Mouse (Mus musculus) CH12.LX (cell line): ENCODE measurements at regions not wholly inside any gene's neighbourhood (a gene's known extent, or its start where the extent isn't known, plus 50 kb on each side); places are given as distances from the start of the nearest gene placed in this dataset.

Experiments used
- DNase-seq: peaks from one replicate; pipeline ENCODE4 v3.0.0-alpha.2; 2013; ENCODE audit errors: extremely low read depth
- H3K27ac ChIP-seq: 2 replicates; pipeline ENCODE4 v1.5.1; 2012; ENCODE audit warnings: low read depth, mild to moderate bottlenecking, control low read depth, moderate library complexity; ENCODE audit not compliant: insufficient read depth
- H3K27me3 ChIP-seq: replicated peaks from 2 replicates; pipeline ENCODE3; 2012; ENCODE audit warnings: inconsistent platforms
- H3K36me3 ChIP-seq, 2 experiments: replicated peaks in 1 of 2; 2 replicates each; pipeline versions ENCODE3 to v1.6.1; 2012; ENCODE audit warnings: inconsistent platforms in 1 of 2, low read length in 1 of 2, mild to moderate bottlenecking in 1 of 2, mixed read lengths in 1 of 2, moderate library complexity in 1 of 2; ENCODE audit not compliant: control insufficient read depth in 1 of 2, insufficient read depth in 1 of 2
- H3K4me1 ChIP-seq, 2 experiments: 2 replicates each; pipeline ENCODE4 v1.6.1; 2012; ENCODE audit warnings: inconsistent platforms in 1 of 2, moderate library complexity in 1 of 2; ENCODE audit not compliant: insufficient read depth in 2 of 2, control insufficient read depth in 1 of 2
- H3K4me2 ChIP-seq: 2 replicates; pipeline ENCODE4 v1.6.1; 2012; ENCODE audit warnings: low read depth, mild to moderate bottlenecking, control low read depth; ENCODE audit not compliant: poor library complexity, insufficient read depth, severe bottlenecking
- H3K4me3 ChIP-seq, 3 experiments: fragments of 150-350 bp in 1 of 3; sonication (generic) in 1 of 3; replicated peaks in 1 of 3; 2 replicates each; pipeline versions ENCODE3 to v1.5.1; 2011 to 2012; ENCODE audit warnings: low read depth in 2 of 3, low read length in 2 of 3, mild to moderate bottlenecking in 2 of 3, moderate library complexity in 2 of 3, control low read depth in 1 of 3, improper control_type of control experiment in 1 of 3, inconsistent platforms in 1 of 3, mixed read lengths in 1 of 3; ENCODE audit not compliant: poor library complexity in 1 of 3
- H3K79me2 ChIP-seq: replicated peaks from 2 replicates; pipeline ENCODE4 v1.6.1; 2012; ENCODE audit warnings: mild to moderate bottlenecking, moderate library complexity; ENCODE audit not compliant: control insufficient read depth, poor library complexity, insufficient read depth, severe bottlenecking; ENCODE audit errors: extremely low read depth
- H3K9ac ChIP-seq: 2 replicates; pipeline ENCODE4 v1.6.1; 2012; ENCODE audit warnings: low read depth, mild to moderate bottlenecking, control low read depth, moderate library complexity; ENCODE audit not compliant: insufficient read depth
- H3K9me3 ChIP-seq: replicated peaks from 2 replicates; pipeline ENCODE3; 2012; ENCODE audit warnings: low read length, inconsistent platforms, mixed read lengths
- CHD1 ChIP-seq: IDR thresholded peaks from 2 replicates; pipeline ENCODE4 v1.6.1; 2012; ENCODE audit warnings: low read depth, low read length, improper control_type of control experiment, inconsistent platforms
- CHD2 ChIP-seq: IDR thresholded peaks from 2 replicates; pipeline ENCODE4 v1.6.1; 2011; ENCODE audit warnings: low read length, improper control_type of control experiment
- CTCF ChIP-seq, 2 experiments: IDR thresholded peaks in 1 of 2; conservative IDR thresholded peaks in 1 of 2; 2 replicates each; pipeline ENCODE4 v1.5.1; 2011 to 2012; ENCODE audit warnings: low read depth in 2 of 2, low read length in 2 of 2, improper control_type of control experiment in 1 of 2, inconsistent platforms in 1 of 2, mild to moderate bottlenecking in 1 of 2, moderate library complexity in 1 of 2
- ELF1 ChIP-seq: IDR thresholded peaks from 2 replicates; pipeline ENCODE4 v1.6.1; 2014; ENCODE audit warnings: low read depth, mild to moderate bottlenecking, inconsistent platforms, low read length, improper control_type of control experiment
- EP300 ChIP-seq: IDR thresholded peaks from 2 replicates; pipeline ENCODE4 v1.6.1; 2011; ENCODE audit warnings: low read length, improper control_type of control experiment
- GABPA ChIP-seq: IDR thresholded peaks from 2 replicates; pipeline ENCODE4 v1.6.1; 2012; ENCODE audit warnings: low read depth, low read length, improper control_type of control experiment, inconsistent platforms; ENCODE audit not compliant: insufficient replicate concordance
- HCFC1 ChIP-seq: IDR thresholded peaks from 2 replicates; pipeline ENCODE4 v1.6.1; 2012; ENCODE audit warnings: low read depth, mild to moderate bottlenecking, inconsistent platforms, low read length, improper control_type of control experiment
- IRF4 ChIP-seq: IDR thresholded peaks from 2 replicates; pipeline ENCODE4 v1.6.1; 2014; ENCODE audit warnings: low read depth, mild to moderate bottlenecking, inconsistent platforms, low read length, improper control_type of control experiment
- JUN ChIP-seq: IDR thresholded peaks from 2 replicates; pipeline ENCODE4 v1.6.1; 2011; ENCODE audit warnings: low read depth, mild to moderate bottlenecking, low read length, improper control_type of control experiment, moderate library complexity; ENCODE audit not compliant: insufficient read depth
- MAZ ChIP-seq: IDR thresholded peaks from 2 replicates; pipeline ENCODE4 v1.6.1; 2012; ENCODE audit warnings: low read depth, mild to moderate bottlenecking, inconsistent platforms, low read length, improper control_type of control experiment, moderate library complexity
- MEF2A ChIP-seq: IDR thresholded peaks from 2 replicates; pipeline ENCODE4 v1.6.1; 2014; ENCODE audit warnings: low read depth, mild to moderate bottlenecking, inconsistent platforms, low read length, improper control_type of control experiment, borderline replicate concordance
- MYC ChIP-seq: IDR thresholded peaks from 2 replicates; pipeline ENCODE4 v1.6.1; 2011; ENCODE audit warnings: low read depth, mild to moderate bottlenecking, improper control_type of control experiment, low read length
- NRF1 ChIP-seq: IDR thresholded peaks from 2 replicates; pipeline ENCODE4 v1.6.1; 2014; ENCODE audit warnings: low read depth, mild to moderate bottlenecking, inconsistent platforms, low read length, improper control_type of control experiment, moderate library complexity
- PAX5 ChIP-seq: IDR thresholded peaks from 2 replicates; pipeline ENCODE4 v1.6.1; 2012; ENCODE audit warnings: low read length, inconsistent platforms, mixed read lengths
- RAD21 ChIP-seq: IDR thresholded peaks from 2 replicates; pipeline ENCODE4 v1.6.1; 2011; ENCODE audit warnings: low read depth, mild to moderate bottlenecking, low read length, improper control_type of control experiment, moderate library complexity
- TCF12 ChIP-seq: IDR thresholded peaks from 2 replicates; pipeline ENCODE4 v1.6.1; 2014; ENCODE audit warnings: low read depth, mild to moderate bottlenecking, inconsistent platforms, low read length, improper control_type of control experiment
- UBTF ChIP-seq: IDR thresholded peaks from 2 replicates; pipeline ENCODE4 v1.6.1; 2012; ENCODE audit warnings: low read depth, mild to moderate bottlenecking, inconsistent platforms, low read length, improper control_type of control experiment, moderate library complexity
- ZMIZ1 ChIP-seq: IDR thresholded peaks from 2 replicates; pipeline ENCODE4 v1.6.1; 2012; ENCODE audit warnings: low read depth, mild to moderate bottlenecking, inconsistent platforms, low read length, improper control_type of control experiment
- ZNF384 ChIP-seq: IDR thresholded peaks from 2 replicates; pipeline ENCODE4 v1.6.1; 2012; ENCODE audit warnings: low read depth, low read length, improper control_type of control experiment, inconsistent platforms
- dilution Hi-C: fragments of 300-500 bp; cut with MboI; formaldehyde crosslinking; loops from 2 replicates; pipeline ENCODE4 v1.14.3; 2020; ENCODE audit warnings: low sequenced_read_pairs; ENCODE audit not compliant: extremely low pct_unique_long_range_greater_than_20kb, extremely low pct_ligation_motif_present
- in situ Hi-C: fragments of 300-500 bp; cut with MboI; formaldehyde crosslinking; loops from 3 replicates; pipeline ENCODE4 v1.14.3; 2019; ENCODE audit warnings: low sequenced_read_pairs, low pct_ligation_motif_present, low pct_unique_long_range_greater_than_20kb, mixed read lengths

- no peak overlapping the region for H3K9ac ChIP-seq
These were observed 129.0 kb downstream of the Hmg20a start for GRCm38 (mm10) chr9:56547291-56547977.

GRCm38 (mm10) chr9:56549774-56550173, 131.4 kb downstream of the Hmg20a start:
- in situ Hi-C loops = loop anchor here (5.0 to 10.0 kb wide), 2 partner anchors 285 to 337 kb away; no protein-coding TSS in a partner anchor
- H3K4me3 ChIP-seq = no peak overlapping the region
- H3K9me3 ChIP-seq = no peaks in the 10 kb centered on the region
- TF ChIP-seq HCFC1 = no peak
- TF ChIP-seq MYC = 0 out of 2 replicates have a peak, but pooled peaks have one; percentile 34
- TF ChIP-seq EP300 = no peak; the same call in none of the 2 replicates
- TF ChIP-seq JUN = no peak
- TF ChIP-seq IRF4 = peak; percentile 70
- TF ChIP-seq ELF1 = peak; percentile 43; the same call in 1 of the 2 replicates
- TF ChIP-seq RAD21 = peak; percentile 0
- TF ChIP-seq CTCF (conservative IDR thresholded peaks at IDR 0.05 in 1 of 2, IDR thresholded peaks at IDR 0.05 in 1 of 2; ENCODE audit: low read depth in 2 of 2, low read length in 2 of 2) = no peak
- no peak for TF ChIP-seq PAX5
- no peak for TF ChIP-seq ZNF384
- TF ChIP-seq MAZ = no peak
- TF ChIP-seq CHD1 = peak; percentile 95
- 0 out of 2 replicates have a peak, but pooled peaks have one; percentile 29 for TF ChIP-seq UBTF
- TF ChIP-seq MEF2A = peak; percentile 82
- TF ChIP-seq CHD2 = no peak
- TF ChIP-seq TCF12 = peak; percentile 39; the same call in 1 of the 2 replicates
- TF ChIP-seq, all 38 proteins: peak for 8
- H3K9ac ChIP-seq = no peak overlapping the region
- H3K36me3 ChIP-seq = no peaks in the 10 kb centered on the region
- peak; percentile 52 for DNase-seq
- peak overlapping the region; percentile 18; the same call in 1 of the 2 replicates for H3K4me2 ChIP-seq
- peaks cover 26 to 46% of the 10 kb centered on the region in 2 experiments for H3K4me1 ChIP-seq
- no peaks in the 10 kb centered on the region for H3K27me3 ChIP-seq
- peak overlapping the region; percentile 32 for H3K27ac ChIP-seq
- no peaks in the 10 kb centered on the region for H3K79me2 ChIP-seq
- dilution Hi-C loops = no loop called here

More at GRCm38 (mm10) chr9:56547291-56547977, 129.0 kb downstream of the Hmg20a start:
- Histone ChIP-seq H3K4me2 (no peak overlapping the region), H3K4me3 (no peak overlapping the region), H3K79me2 (no peaks in the 10 kb centered on the region), H3K9me3 (no peaks in the 10 kb centered on the region), H3K4me1 (peaks cover 23 to 30% of the 10 kb centered on the region in 2 experiments), H3K36me3 (no peaks in the 10 kb centered on the region), H3K27ac (no peak overlapping the region), H3K27me3 (no peaks in the 10 kb centered on the region)
- DNase-seq = no peak
- dilution Hi-C loops (no loop called here), in situ Hi-C loops (loop anchor here (10.0 kb wide), 1 partner anchor 283 kb away; no protein-coding TSS in a partner anchor)
- TF ChIP-seq GABPA (no peak), EP300 (no peak), NRF1 (no peak), MEF2A (no peak), ZMIZ1 (no peak)
